Mouse (Mus musculus): ENCODE results near the gene Tbx2. TPM values are rescaled to one million over a fixed set of nuclear protein-coding genes. Genes with fewer than 3 reads are reported as not detected.

The Tbx2 gene
- polyA plus RNA-seq, 1 experiment from 2014 or later: 1.6 TPM

GRCm38 (mm10) chr11:85884498-85884897, 52.1 kb downstream of the Tbx2 start:
- Histone ChIP-seq H3K27ac (replicated peaks) (no peak overlapping the region), H3K27me3 (peaks cover 88% of the 10 kb centered on the region), H3K36me3 (no peaks in the 10 kb centered on the region), H3K9ac (no peak overlapping the region), H3K4me2 (no peak overlapping the region), H3K4me1 (replicated peaks) (peaks cover 12% of the 10 kb centered on the region), H3K4me3 (no peak overlapping the region), H3K9me3 (no peaks in the 10 kb centered on the region)
- 44% methylated on average over 4 of the region's 4 CpGs for WGBS
- no peak for ATAC-seq (ENCODE audit: low read depth)

- Histone ChIP-seq H3K4me2 (no peak within 1 kb of the TSS), H3K27ac (replicated peaks) (no peak within 1 kb of the TSS), H3K9me3 (no peaks in the 10 kb centered on the region), H3K27me3 (peaks cover 96% of the 10 kb centered on the region), H3K36me3 (no peaks in the 10 kb centered on the region), H3K9ac (no peak within 1 kb of the TSS), H3K4me3 (no peak within 1 kb of the TSS), H3K4me1 (replicated peaks) (peaks cover 16% of the 10 kb centered on the region)
- WGBS: 12% methylated on average over 21 of the region's 28 CpGs
- ATAC-seq (ENCODE audit: low read depth): no peak; the same call in 1 of the 2 replicates
Measured at GRCm38 (mm10) chr11:85885665-85886428, 53.5 kb downstream of the Tbx2 start, which contains the start of gene Tbx4. TSS of gene Tbx4 (plus strand) at chr11:85886422.

DNA sequence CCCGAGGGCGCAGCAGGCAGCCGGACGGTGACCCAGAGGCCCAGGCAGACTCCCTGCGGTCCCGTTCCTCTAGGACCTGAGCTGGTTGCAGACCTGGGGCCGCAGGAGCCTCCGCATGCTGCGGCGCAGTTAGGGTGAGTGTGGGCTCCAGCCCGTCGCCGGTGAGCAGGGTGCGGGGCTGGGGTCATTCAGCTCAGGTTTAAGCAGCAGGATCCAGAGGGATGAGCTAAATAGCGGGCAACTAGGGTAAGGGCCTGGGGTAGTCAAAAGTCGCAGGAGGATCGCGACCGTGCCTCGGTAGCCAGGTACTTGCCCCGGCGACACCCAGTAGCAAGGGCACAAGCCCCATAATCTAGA, 54.1 kb downstream of the Tbx2 start:
- no peaks in the 10 kb centered on the region for H3K36me3 ChIP-seq
- WGBS: 1% methylated on average over 22 of the region's 22 CpGs
- H3K4me3 ChIP-seq: no peak overlapping the region
- no peak overlapping the region for H3K4me2 ChIP-seq
- no peaks in the 10 kb centered on the region for H3K9me3 ChIP-seq
- peaks cover 16% of the 10 kb centered on the region for H3K4me1 ChIP-seq (replicated peaks)
- no peak overlapping the region for H3K27ac ChIP-seq (replicated peaks)
- no peak overlapping the region for H3K9ac ChIP-seq
- ATAC-seq (ENCODE audit: low read depth): no peak
- peaks cover 98% of the 10 kb centered on the region for H3K27me3 ChIP-seq

GRCm38 (mm10) chr11:85887273-85887672, 54.9 kb downstream of the Tbx2 start:
- no peaks in the 10 kb centered on the region for H3K9me3 ChIP-seq
- H3K36me3 ChIP-seq: no peaks in the 10 kb centered on the region
- WGBS: 18% methylated on average over 6 of the region's 6 CpGs
- H3K9ac ChIP-seq: no peak overlapping the region
- no peak overlapping the region for H3K4me2 ChIP-seq
- H3K27ac ChIP-seq (replicated peaks): no peak overlapping the region
- peaks cover 98% of the 10 kb centered on the region for H3K27me3 ChIP-seq
- no peak overlapping the region for H3K4me3 ChIP-seq
- peaks cover 16% of the 10 kb centered on the region for H3K4me1 ChIP-seq (replicated peaks)
- no peak for ATAC-seq (ENCODE audit: low read depth)

DNA sequence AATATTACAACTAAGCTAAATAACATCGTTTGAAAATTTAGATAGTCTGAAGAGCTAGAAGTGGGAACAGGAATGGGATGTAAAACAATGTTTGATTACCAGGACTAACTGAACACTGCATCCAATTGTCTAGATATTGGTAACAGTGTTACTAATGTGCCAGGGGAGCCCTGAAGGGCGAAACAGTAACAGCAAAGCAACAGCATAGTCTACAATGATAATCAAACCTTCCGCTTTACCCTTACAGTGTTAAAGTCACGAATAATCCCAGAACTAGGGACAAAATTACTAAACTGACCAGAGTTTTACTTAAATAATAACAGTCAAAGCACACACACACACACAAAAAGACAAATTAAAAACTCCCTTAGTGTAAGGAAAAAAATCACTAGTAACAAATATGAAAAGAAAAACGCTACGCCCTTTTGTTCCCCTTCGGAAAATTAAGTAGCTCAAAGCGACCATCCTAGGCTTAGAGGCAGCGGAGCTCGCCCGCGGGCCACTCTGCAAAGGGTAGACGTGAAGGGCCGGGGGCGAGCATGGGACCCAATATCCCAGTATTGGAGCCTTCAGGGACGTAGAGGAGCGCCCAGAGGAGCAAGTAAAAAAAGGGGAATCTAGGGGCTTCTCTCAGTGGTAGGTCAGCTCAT, 55.6 kb downstream of the Tbx2 start:
- no peaks in the 10 kb centered on the region for H3K36me3 ChIP-seq
- H3K27me3 ChIP-seq: peaks cover 98% of the 10 kb centered on the region
- no peak overlapping the region for H3K4me3 ChIP-seq
- no peak for ATAC-seq (ENCODE audit: low read depth)
- H3K9me3 ChIP-seq: no peaks in the 10 kb centered on the region
- WGBS: under 1% methylated on average over 17 of the region's 17 CpGs
- peaks cover 16% of the 10 kb centered on the region for H3K4me1 ChIP-seq (replicated peaks)
- no peak overlapping the region for H3K9ac ChIP-seq
- no peak overlapping the region for H3K27ac ChIP-seq (replicated peaks)
- H3K4me2 ChIP-seq: no peak overlapping the region

GRCm38 (mm10) chr11:85888451-85888961, 56.2 kb downstream of the Tbx2 start:
- Histone ChIP-seq H3K27me3 (peaks cover 98% of the 10 kb centered on the region), H3K4me1 (replicated peaks) (peaks cover 16% of the 10 kb centered on the region), H3K27ac (replicated peaks) (no peak overlapping the region), H3K4me2 (no peak overlapping the region), H3K9me3 (no peaks in the 10 kb centered on the region), H3K4me3 (no peak overlapping the region), H3K9ac (no peak overlapping the region), H3K36me3 (no peaks in the 10 kb centered on the region)
- under 1% methylated on average over 26 of the region's 26 CpGs for WGBS
- ATAC-seq (ENCODE audit: low read depth): no peak

DNA sequence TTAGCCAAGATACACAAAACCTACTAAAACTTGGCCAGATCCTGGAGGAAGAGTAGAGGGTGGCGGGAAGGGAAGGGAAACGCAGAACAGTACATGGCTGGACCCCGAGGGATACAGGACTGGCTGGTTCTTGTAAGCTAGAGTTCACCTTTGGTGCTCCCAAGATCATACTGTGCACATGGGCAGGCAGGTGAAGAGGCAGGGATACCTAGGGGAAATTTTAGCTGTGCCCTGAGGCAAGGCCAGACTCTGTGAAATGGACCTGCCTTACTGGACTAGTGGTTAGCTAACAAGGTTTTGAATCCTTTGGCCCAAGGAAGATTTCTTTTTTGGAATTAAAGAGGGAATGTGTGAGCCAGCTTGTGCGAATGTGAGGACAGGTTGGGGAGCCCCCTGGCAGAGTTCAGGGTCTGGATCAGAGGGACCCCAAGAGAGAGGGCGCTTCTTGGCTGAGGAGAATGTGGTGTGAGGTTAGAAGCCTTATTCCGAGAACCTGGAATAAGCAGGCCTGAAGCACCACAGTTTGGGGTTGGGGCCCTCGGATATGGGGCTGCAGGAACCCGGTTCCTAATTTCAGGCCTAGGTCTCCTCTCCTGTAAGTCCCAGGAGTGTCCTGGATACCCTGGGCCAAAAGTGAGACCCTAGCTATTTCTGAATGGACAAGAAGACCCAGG, 56.8 kb downstream of the Tbx2 start:
- ATAC-seq (ENCODE audit: low read depth): no peak
- H3K27me3 ChIP-seq: peaks cover 98% of the 10 kb centered on the region
- 14% methylated on average over 8 of the region's 8 CpGs for WGBS

GRCm38 (mm10) chr11:85889730-85890562, 57.6 kb downstream of the Tbx2 start:
- no peak overlapping the region for H3K4me2 ChIP-seq
- peaks cover 98% of the 10 kb centered on the region for H3K27me3 ChIP-seq
- WGBS: 2% methylated on average over 47 of the region's 47 CpGs
- H3K9ac ChIP-seq: no peak overlapping the region
- no peak overlapping the region for H3K27ac ChIP-seq (replicated peaks)
- no peak for ATAC-seq (ENCODE audit: low read depth)
- peaks cover 21% of the 10 kb centered on the region for H3K4me1 ChIP-seq (replicated peaks)
- H3K36me3 ChIP-seq: no peaks in the 10 kb centered on the region
- H3K9me3 ChIP-seq: no peaks in the 10 kb centered on the region
- no peak overlapping the region for H3K4me3 ChIP-seq

More for the DNA sequence above, 56.8 kb downstream of the Tbx2 start:
- H3K36me3 ChIP-seq: no peaks in the 10 kb centered on the region
- H3K9ac ChIP-seq: no peak overlapping the region
- H3K9me3 ChIP-seq: no peaks in the 10 kb centered on the region
- H3K4me2 ChIP-seq: no peak overlapping the region
- H3K4me3 ChIP-seq: no peak overlapping the region
- H3K4me1 ChIP-seq (replicated peaks): peaks cover 16% of the 10 kb centered on the region
- H3K27ac ChIP-seq (replicated peaks): no peak overlapping the region

DNA sequence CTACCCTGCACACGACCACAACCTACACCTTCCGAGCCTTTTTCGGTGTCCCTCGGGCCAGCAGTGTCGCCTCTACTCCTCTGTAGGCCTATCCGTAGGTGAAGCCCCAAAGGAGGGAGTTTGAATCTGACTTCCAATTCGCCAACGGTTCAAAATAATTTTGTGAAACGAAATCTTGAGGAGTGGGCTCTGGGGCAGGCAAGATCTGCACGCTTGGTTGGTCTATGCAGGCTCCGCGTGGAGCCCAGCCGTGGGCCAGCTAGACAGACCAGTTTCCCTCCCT, 58.2 kb downstream of the Tbx2 start:
- 3% methylated on average over 13 of the region's 13 CpGs for WGBS
- H3K4me3 ChIP-seq: no peak overlapping the region
- H3K9ac ChIP-seq: no peak overlapping the region
- H3K27me3 ChIP-seq: peaks cover 98% of the 10 kb centered on the region
- H3K9me3 ChIP-seq: no peaks in the 10 kb centered on the region
- H3K36me3 ChIP-seq: no peaks in the 10 kb centered on the region
- no peak for ATAC-seq (ENCODE audit: low read depth)
- H3K4me1 ChIP-seq (replicated peaks): peaks cover 25% of the 10 kb centered on the region
- H3K4me2 ChIP-seq: no peak overlapping the region
- H3K27ac ChIP-seq (replicated peaks): no peak overlapping the region

- ATAC-seq (ENCODE audit: low read depth): no peak
- Histone ChIP-seq H3K9ac (no peak overlapping the region), H3K27ac (replicated peaks) (no peak overlapping the region), H3K4me3 (no peak overlapping the region), H3K4me1 (replicated peaks) (peaks cover 23% of the 10 kb centered on the region), H3K36me3 (no peaks in the 10 kb centered on the region), H3K27me3 (peaks cover 98% of the 10 kb centered on the region), H3K9me3 (no peaks in the 10 kb centered on the region), H3K4me2 (no peak overlapping the region)
- under 1% methylated on average over 13 of the region's 13 CpGs for WGBS
Measured at GRCm38 (mm10) chr11:85891010-85891691, 58.8 kb downstream of the Tbx2 start.

All from neural tube, embryonic 13.5 days (tissue).